Mouse (Mus musculus): ENCODE measurements around the gene Ugt1a6b. TPM values are rescaled to one million over a fixed set of nuclear protein-coding genes. Genes with fewer than 3 reads are reported as not detected.
"Not testable (repeated sequence)": the region's sequence is repeated elsewhere in the genome, so short reads cannot be mapped to it uniquely, and the experiment has no call there.

Ugt1a6b gene
- polyA plus RNA-seq, 1 experiment = 0.29 TPM

DNA sequence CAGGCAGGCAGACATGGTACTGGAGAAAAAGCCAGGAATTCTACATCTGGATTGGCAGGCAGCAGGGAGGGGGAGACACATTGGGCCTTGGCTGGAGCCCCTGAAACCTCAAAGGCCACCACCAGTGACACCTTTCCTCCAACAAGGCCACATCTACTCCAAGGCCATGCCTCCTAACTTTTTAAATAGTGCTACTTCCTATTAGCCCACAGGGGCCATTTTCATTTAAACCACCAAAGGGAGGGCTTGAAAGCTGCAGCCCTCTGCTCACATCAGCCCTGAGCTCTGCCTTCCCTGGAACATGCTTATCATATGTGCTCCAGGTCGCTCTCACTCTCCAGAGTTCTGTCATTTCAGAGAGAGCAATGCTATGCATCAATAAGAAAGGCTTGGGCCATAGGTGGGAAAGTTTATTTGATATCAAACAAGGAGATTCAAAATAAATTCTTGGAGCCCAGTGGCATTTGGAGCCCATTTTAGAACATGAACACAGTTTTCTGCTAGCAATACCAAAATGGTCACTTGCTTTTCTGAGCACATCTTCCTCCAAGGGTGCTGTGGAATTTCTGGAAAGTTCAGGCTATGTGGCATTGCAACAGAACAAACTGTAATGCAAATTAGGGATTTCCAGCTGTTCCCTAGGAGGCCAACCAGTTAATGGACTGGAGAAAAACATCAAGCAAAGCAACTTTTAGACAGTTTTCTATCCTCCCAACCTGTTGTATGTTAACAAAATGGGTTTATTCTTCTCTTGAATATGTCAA lies 1.8 kb downstream of the Ugt1a6b start:
- no peaks in the 10 kb centered on the region for H3K36me3 ChIP-seq (ENCODE audit: control insufficient read depth, insufficient read depth, low read length)
- no peak overlapping the region for H3K27ac ChIP-seq (ENCODE audit: insufficient read depth, low read length)
- no peak for TF ChIP-seq CTCF (IDR thresholded peaks at IDR 0.05; ENCODE audit: extremely low read depth, insufficient read depth, insufficient read length, insufficient replicate concordance)
- TF ChIP-seq POLR2A (IDR thresholded peaks at IDR 0.05; ENCODE audit: low read depth, low read length) = no peak
- no peaks in the 10 kb centered on the region for H3K4me1 ChIP-seq (ENCODE audit: control insufficient read depth, insufficient read depth, insufficient read length)
- H3K4me3 ChIP-seq (ENCODE audit: extremely low read depth, insufficient read depth, insufficient read length) = no peak overlapping the region
- no peaks in the 10 kb centered on the region for H3K27me3 ChIP-seq (ENCODE audit: control insufficient read depth, insufficient read depth, low read length)
- no peak for DNase-seq (ENCODE audit: low read depth in 1 of 2, low spot score in 2 of 2)
- 95% methylated on average over 1 of the region's 1 CpGs for WGBS

DNA sequence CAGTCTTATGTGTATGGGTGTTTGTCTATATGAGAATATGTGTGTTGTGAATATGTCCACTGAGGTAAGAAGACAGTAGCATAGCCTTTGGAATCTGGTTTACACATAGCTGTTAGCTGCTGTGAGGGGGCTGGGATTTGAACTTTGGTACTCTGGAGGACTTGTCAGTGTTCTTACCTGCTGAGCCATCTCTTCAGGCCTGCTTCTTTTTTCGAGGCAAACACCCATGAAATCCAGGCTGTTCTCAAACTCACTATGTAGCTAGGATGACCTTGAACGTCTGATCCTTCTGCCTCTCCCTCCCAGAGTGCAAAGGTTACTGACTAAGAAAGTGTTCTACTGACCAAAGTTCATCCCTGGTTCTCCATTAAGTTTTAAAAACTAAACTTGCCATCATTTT lies 2.6 kb downstream of the Ugt1a6b start:
- DNase-seq (ENCODE audit: low read depth in 1 of 2, low spot score in 2 of 2) = no peak
- no peaks in the 10 kb centered on the region for H3K36me3 ChIP-seq (ENCODE audit: control insufficient read depth, insufficient read depth, low read length)
- H3K27me3 ChIP-seq (ENCODE audit: control insufficient read depth, insufficient read depth, low read length) = no peaks in the 10 kb centered on the region
- H3K27ac ChIP-seq (ENCODE audit: insufficient read depth, low read length) = no peak overlapping the region
- WGBS = 78% methylated on average over 2 of the region's 2 CpGs
- H3K4me3 ChIP-seq (ENCODE audit: extremely low read depth, insufficient read depth, insufficient read length) = no peak overlapping the region
- H3K4me1 ChIP-seq (ENCODE audit: control insufficient read depth, insufficient read depth, insufficient read length) = no peaks in the 10 kb centered on the region
- TF ChIP-seq CTCF (IDR thresholded peaks at IDR 0.05; ENCODE audit: extremely low read depth, insufficient read depth, insufficient read length, insufficient replicate concordance) = no peak
- TF ChIP-seq POLR2A (IDR thresholded peaks at IDR 0.05; ENCODE audit: low read depth, low read length) = no peak

DNA sequence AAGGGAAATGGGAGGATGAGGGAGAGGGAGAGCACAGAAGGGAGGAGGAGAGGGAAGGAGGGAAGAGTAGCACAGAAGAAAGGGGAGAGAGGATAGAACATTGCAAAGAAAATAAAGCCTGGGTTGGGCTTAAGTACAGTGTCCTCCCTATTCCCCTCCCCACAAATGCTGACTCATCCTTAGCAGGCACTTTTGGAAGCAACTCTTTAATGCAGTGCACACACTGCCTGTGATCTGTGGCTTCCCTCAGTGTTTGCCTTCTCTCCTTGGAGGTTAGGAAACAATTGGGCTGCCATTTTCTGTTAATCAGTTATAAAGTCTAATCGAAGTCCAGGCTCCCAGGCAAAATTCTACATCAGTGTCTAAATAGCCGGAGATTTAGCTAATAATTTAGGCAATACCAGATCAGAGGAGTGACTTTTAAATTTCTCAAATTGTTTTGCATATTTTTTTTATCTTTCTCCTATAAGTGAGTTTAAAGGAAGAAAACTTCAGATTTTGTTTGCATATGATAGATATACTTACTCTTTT lies 6.0 kb downstream of the Ugt1a6b start:
- H3K4me3 ChIP-seq (ENCODE audit: extremely low read depth, insufficient read depth, insufficient read length); H3K27me3 ChIP-seq (ENCODE audit: control insufficient read depth, insufficient read depth, low read length); DNase-seq (ENCODE audit: low read depth in 1 of 2, low spot score in 2 of 2); H3K36me3 ChIP-seq (ENCODE audit: control insufficient read depth, insufficient read depth, low read length); H3K4me1 ChIP-seq (ENCODE audit: control insufficient read depth, insufficient read depth, insufficient read length); H3K27ac ChIP-seq (ENCODE audit: insufficient read depth, low read length): not testable (repeated sequence)
- WGBS = 89% methylated on average over 2 of the region's 2 CpGs

DNA sequence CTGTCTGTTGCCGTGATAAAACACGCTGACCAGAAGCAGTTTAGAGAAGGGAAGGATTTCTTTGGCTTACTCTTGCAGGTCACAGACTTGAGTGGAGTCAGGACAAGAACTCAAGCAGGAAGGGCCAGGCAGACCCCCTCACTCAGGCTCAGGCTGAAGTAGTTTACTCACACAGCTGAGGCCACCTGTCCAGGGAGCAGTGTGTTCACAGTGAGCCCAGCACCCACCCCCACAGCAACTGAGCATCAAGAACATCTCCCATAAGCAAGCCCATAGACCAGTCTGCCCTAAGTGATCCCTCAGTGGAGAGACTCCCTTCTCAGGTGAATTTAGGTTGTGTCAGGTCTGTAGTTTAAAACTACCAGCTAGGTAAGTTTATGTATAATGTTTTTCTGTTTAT lies 6.6 kb downstream of the Ugt1a6b start:
- H3K27me3 ChIP-seq (ENCODE audit: control insufficient read depth, insufficient read depth, low read length); H3K4me1 ChIP-seq (ENCODE audit: control insufficient read depth, insufficient read depth, insufficient read length); H3K4me3 ChIP-seq (ENCODE audit: extremely low read depth, insufficient read depth, insufficient read length); H3K36me3 ChIP-seq (ENCODE audit: control insufficient read depth, insufficient read depth, low read length); H3K27ac ChIP-seq (ENCODE audit: insufficient read depth, low read length); DNase-seq (ENCODE audit: low read depth in 1 of 2, low spot score in 2 of 2): not testable (repeated sequence)
- WGBS = 73% methylated on average over 2 of the region's 2 CpGs

DNA sequence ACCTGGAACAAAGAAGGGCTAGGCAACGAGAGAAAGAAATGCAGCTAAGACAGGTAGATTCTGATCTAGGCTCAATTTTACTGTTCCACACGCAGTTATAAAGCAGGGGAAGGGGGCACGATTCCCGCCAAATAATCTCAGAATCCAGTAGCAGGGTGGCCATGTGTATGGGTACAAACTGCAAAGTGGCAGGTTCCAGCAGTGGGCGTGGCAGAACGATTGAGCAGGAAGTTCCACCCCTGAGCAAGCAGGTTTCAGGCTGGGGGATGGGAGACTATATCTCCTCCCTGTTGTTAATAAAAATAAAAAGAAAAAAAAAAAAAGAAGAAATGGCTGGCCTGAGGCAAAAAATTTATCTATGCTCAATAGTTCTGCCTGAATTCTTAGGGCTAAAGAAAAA lies 9.7 kb downstream of the Ugt1a6b start:
- not testable (repeated sequence) for DNase-seq (ENCODE audit: low read depth in 1 of 2, low spot score in 2 of 2); H3K27ac ChIP-seq (ENCODE audit: insufficient read depth, low read length)
- WGBS = 95% methylated on average over 6 of the region's 6 CpGs

DNA sequence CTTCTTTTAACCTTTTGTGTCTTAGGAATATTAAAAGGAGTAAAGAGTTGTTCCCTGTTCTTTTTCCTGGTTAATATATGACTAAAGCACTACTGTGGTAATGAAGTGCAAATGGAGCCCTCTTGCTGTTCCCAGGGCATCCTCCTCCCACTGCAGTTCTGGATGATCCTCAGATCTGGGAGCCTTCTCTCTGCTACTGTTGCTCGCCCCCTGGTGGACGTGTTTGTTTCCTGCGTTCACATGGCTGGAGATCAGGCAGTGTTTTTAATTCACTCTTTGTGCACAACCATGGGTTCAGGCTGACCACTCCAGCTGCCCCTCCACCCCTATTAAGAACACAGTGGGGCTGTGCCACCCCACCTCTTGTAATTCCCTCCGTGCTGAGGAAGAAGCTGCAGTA lies 17.5 kb downstream of the Ugt1a6b start:
- 35% methylated on average over 4 of the region's 4 CpGs for WGBS
- not testable (repeated sequence) for H3K4me1 ChIP-seq (ENCODE audit: control insufficient read depth, insufficient read depth, insufficient read length)

More for the DNA sequence above, 9.7 kb downstream of the Ugt1a6b start:
- H3K36me3 ChIP-seq (ENCODE audit: control insufficient read depth, insufficient read depth, low read length); H3K4me1 ChIP-seq (ENCODE audit: control insufficient read depth, insufficient read depth, insufficient read length); H3K27me3 ChIP-seq (ENCODE audit: control insufficient read depth, insufficient read depth, low read length); H3K4me3 ChIP-seq (ENCODE audit: extremely low read depth, insufficient read depth, insufficient read length): not testable (repeated sequence)

DNA sequence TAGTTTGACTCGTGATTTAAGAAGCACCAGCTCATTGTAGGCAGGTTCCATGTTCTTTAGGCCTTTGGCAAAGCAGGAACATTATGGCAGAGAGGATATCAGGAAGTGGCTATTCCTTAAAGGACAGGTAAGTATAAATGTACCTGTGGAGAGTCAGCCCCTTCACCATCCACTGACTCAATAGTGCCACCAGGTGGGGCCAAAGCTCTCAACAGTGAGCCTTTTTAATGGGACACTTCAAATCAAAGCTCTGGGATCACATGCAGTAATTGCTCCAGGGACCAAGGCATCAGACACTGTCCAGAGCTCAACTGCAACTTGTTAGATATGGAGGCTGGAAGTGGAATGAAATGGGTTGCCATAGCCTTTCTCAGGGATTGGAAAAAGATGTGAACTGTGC lies 18.5 kb downstream of the Ugt1a6b start:
- WGBS = no CpG with 5 or more reads among the region's 1 CpGs
- H3K27me3 ChIP-seq (ENCODE audit: control insufficient read depth, insufficient read depth, low read length); H3K27ac ChIP-seq (ENCODE audit: insufficient read depth, low read length); H3K4me3 ChIP-seq (ENCODE audit: extremely low read depth, insufficient read depth, insufficient read length); H3K4me1 ChIP-seq (ENCODE audit: control insufficient read depth, insufficient read depth, insufficient read length); H3K36me3 ChIP-seq (ENCODE audit: control insufficient read depth, insufficient read depth, low read length); DNase-seq (ENCODE audit: low read depth in 1 of 2, low spot score in 2 of 2): not testable (repeated sequence)

More for the DNA sequence above, 17.5 kb downstream of the Ugt1a6b start:
- H3K36me3 ChIP-seq (ENCODE audit: control insufficient read depth, insufficient read depth, low read length); DNase-seq (ENCODE audit: low read depth in 1 of 2, low spot score in 2 of 2); H3K4me3 ChIP-seq (ENCODE audit: extremely low read depth, insufficient read depth, insufficient read length); H3K27ac ChIP-seq (ENCODE audit: insufficient read depth, low read length); H3K27me3 ChIP-seq (ENCODE audit: control insufficient read depth, insufficient read depth, low read length): not testable (repeated sequence)

DNA sequence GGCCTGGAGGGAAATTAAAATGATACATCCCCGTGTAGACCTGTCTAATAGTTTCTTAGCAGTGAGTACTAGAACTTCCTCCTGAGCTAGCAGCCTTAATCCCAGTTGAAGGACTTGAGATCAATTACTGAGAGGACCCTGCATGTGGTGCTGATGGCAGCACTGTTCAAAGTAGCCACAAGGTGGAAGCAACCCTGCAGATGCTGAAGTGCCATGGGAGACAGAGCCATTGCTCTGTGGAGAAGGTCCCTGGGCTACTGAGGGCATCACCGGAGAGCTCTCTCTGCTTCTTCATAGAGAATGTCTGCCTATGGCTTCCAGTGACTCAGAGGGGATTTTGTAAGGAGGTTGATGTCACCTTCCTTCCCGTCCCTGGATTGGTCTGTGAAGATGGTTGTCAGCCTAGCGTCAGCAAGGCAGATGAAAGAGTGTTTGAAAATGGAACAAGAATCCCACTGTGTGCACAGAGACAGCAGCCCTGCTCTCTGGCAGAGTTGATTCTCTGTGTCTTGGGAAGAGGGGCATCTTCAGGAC lies 22.8 kb downstream of the Ugt1a6b start:
- H3K27me3 ChIP-seq (ENCODE audit: control insufficient read depth, insufficient read depth, low read length); H3K36me3 ChIP-seq (ENCODE audit: control insufficient read depth, insufficient read depth, low read length); H3K4me3 ChIP-seq (ENCODE audit: extremely low read depth, insufficient read depth, insufficient read length); H3K27ac ChIP-seq (ENCODE audit: insufficient read depth, low read length); H3K4me1 ChIP-seq (ENCODE audit: control insufficient read depth, insufficient read depth, insufficient read length); DNase-seq (ENCODE audit: low read depth in 1 of 2, low spot score in 2 of 2): not testable (repeated sequence)
- WGBS = 75% methylated on average over 4 of the region's 4 CpGs

DNA sequence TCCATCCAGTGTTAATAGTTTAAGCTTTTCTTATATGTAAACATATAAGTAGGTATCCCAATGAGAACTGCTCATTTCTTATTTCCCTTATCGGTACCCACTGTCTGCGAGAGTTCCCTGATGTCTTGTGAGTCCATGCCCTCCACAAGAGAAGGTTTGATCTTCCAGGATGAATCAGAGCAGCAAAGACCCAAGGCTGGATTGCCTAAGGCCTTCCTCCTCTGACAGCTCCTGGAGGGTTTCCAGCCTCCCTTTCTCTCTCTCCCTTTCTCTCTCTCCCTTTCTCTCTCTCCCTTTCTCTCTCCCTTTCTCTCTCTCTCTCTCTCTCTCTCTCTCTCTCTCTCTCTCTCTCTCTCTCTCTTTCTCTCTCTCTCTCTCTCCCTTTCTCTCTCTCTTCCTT lies 26.0 kb downstream of the Ugt1a6b start:
- H3K4me3 ChIP-seq (ENCODE audit: extremely low read depth, insufficient read depth, insufficient read length); H3K27me3 ChIP-seq (ENCODE audit: control insufficient read depth, insufficient read depth, low read length); H3K4me1 ChIP-seq (ENCODE audit: control insufficient read depth, insufficient read depth, insufficient read length); H3K27ac ChIP-seq (ENCODE audit: insufficient read depth, low read length); DNase-seq (ENCODE audit: low read depth in 1 of 2, low spot score in 2 of 2); H3K36me3 ChIP-seq (ENCODE audit: control insufficient read depth, insufficient read depth, low read length): not testable (repeated sequence)
- 96% methylated on average over 2 of the region's 2 CpGs for WGBS

DNA sequence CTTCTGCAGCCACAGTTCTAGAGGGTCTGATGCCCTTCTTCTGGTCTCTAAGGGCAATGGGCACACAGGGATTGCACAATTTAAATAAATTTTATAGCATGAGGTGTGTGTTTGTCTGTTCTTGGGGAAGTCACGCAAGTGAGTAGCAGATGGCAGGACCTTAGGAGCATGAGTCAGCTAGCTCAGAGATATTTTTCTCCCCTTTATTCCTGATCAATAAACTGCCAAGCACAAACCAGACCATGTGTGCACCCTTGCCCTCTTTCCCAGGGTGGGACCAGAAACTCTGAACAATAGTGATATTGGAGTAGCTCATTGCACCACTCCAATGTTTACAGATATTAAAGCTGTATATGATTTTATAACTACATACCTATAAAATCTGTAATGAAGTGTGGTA lies 27.2 kb downstream of the Ugt1a6b start:
- not testable (repeated sequence) for H3K36me3 ChIP-seq (ENCODE audit: control insufficient read depth, insufficient read depth, low read length); DNase-seq (ENCODE audit: low read depth in 1 of 2, low spot score in 2 of 2); H3K27ac ChIP-seq (ENCODE audit: insufficient read depth, low read length); H3K4me3 ChIP-seq (ENCODE audit: extremely low read depth, insufficient read depth, insufficient read length); H3K4me1 ChIP-seq (ENCODE audit: control insufficient read depth, insufficient read depth, insufficient read length); H3K27me3 ChIP-seq (ENCODE audit: control insufficient read depth, insufficient read depth, low read length)
- 87% methylated on average over 1 of the region's 1 CpGs for WGBS

All from spleen, adult 2 months (tissue).